Mouse (Mus musculus) kidney, postnatal 36 days (tissue): ENCODE data around the gene 4930524N10Rik.

ENCODE experiments used
- DNase-seq, 2 experiments: peaks; one replicate each; pipeline ENCODE4 v3.0.0; 2021 to 2022; ENCODE audit warnings: mixed read lengths in 2 of 2

4930524N10Rik gene

DNA sequence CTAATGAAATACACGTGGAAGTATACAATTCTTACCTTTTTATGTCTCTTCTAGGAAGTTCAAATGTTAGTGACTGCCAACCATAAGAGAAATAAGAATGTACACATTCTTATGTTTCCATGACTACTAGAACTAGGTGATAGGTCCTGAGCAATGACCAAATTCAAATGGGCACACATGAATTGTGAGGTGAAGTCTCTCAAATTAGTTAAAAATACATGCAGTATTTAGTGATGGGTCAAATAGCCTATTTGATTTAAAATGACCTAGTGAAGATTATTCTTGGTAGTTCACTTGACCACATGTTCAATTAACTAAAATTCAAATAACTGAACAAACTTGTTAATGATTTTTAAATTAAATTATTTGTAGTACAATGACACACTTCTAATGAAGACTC lies at the start of gene 4930524N10Rik:
Gene 4930524N10Rik (minus strand): TSS at position 101 of the 400 bp plus-strand sequence.
- DNase-seq, result no peak

DNA sequence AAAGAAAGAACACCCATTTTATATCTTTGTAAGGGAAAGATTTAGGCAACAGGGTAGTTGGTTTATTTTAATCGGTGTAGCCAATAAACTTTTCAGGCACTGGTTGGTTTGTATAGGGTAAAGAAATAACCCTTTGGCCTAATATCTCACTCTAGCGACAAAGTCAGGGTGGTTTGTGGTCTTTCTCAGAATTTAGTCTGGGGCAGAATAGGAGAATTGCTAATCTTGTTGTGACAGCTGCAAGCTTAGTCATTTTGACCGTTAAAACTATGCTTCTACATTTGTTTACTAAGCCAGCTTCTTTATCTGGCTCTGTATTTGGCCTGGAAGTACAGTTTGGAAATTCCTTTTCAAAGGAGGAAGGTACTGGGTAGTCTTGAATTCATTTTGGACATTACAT lies 6.8 kb upstream of the 4930524N10Rik start:
- DNase-seq, result no peak

DNA sequence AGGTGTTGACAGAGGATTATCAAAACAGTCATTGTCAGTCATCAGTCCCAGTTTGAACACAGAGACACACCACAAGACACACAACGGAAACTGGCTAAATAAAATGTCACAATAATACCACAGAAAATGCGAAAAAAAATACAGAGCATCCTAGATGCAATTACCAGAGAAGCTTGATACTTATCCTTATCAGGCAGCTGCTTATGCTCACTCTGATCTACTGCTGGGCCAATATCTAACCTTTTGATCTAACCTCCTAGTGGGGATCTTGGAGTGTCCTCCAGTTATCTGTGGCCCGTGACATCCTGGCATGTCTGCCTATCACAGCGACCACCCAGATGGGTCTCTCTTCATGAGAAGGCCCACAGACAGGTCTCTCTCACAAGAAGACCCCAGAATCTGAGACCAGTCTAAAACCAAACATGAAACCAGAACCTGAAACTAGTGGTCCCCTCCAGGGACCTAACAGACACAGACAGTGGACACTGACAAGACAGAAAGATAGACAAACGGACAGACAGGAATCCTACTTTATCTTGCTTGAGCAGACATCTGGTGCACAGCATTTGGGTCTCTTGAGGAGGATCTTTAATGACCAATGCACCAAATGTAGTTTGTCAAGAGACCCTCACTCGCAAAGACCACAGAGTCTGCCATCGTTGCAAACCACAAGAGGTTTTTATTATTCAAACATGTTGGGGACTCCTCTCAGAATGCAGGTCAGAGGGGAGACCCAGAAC lies 6.3 kb upstream of the 4930524N10Rik start:
- no peak for DNase-seq

DNA sequence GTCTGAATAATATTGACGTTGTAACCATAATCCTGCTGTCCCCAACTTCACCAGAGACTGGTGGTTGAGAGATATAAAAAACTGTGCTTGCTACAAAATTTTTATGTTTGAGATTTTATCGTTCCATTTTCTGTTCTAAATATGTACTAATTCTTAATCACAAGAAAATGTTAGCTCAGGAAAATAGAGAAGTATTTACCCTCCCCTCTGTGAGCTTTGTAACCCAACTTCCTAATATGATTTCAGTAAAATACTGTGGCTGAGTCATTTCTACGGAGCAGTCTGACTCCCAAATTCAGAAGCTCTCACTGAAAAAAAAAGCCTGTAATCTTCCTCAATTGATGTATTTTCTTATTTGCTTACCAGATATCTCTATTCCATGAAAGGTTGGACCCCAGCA lies 4.7 kb upstream of the 4930524N10Rik start:
- DNase-seq, result no peak
